In genomic region chr1:43259841-43260240, GRCm38 (mm10) we compare ENCODE assay signal across 16 mouse cellular contexts.
A peak's percentile ranks its signal among the peaks of the same experiment; 100 is the strongest.
DNase-seq lines count a peak whose midpoint lies in the region; ATAC-seq and TF ChIP-seq lines count a peak whose summit lies in the region.
"Had no signal": no experiment of that assay in that cellular context is flagged by ENCODE, and none has a peak within 500 bp of the region (broad histone marks: within the 10 kb centered on the region; RNA-seq: fewer than 3 reads in every experiment).

No protein-coding gene starts in this region.

- H3K36me3 ChIP-seq in kidney, embryonic 16.5 days (ENCODE audit: insufficient read depth, low read length) = no peaks in the 10 kb centered on the region
- no peaks in the 10 kb centered on the region for H3K36me3 ChIP-seq in heart, embryonic 11.5 days (ENCODE audit: control insufficient read depth, insufficient read depth, low read length)
- H3K36me3 ChIP-seq in intestine, postnatal 0 days (ENCODE audit: control insufficient read depth, insufficient read depth) = no peaks in the 10 kb centered on the region
- H3K36me3 ChIP-seq: embryonic facial prominence, embryonic 15.5 days; lung, embryonic 15.5 days; neural tube, embryonic 12.5 days had no signal

- no peak for ATAC-seq in kidney, embryonic 16.5 days (ENCODE audit: low FRiP score, low TSS enrichment)
- no peak; the same call in 1 of the 2 replicates for ATAC-seq in heart, embryonic 11.5 days (replicated peaks; ENCODE audit: insufficient number of reproducible peaks, low FRiP score, low TSS enrichment)
- ATAC-seq in intestine, postnatal 0 days = no peak
- ATAC-seq: activated CD4-positive, CD25-positive, alpha-beta regulatory T cell, adult 4 months had no signal

- no peak overlapping the region for H3K4me3 ChIP-seq in kidney, embryonic 16.5 days (ENCODE audit: low read length)
- H3K4me3 ChIP-seq in heart, embryonic 11.5 days (ENCODE audit: low read depth, low read length) = no peak overlapping the region
- H3K4me3 ChIP-seq in intestine, postnatal 0 days (ENCODE audit: low read depth, low read length) = no peak overlapping the region
- H3K4me3 ChIP-seq: embryonic facial prominence, embryonic 15.5 days; lung, embryonic 15.5 days; neural tube, embryonic 12.5 days had no signal

- no peak overlapping the region for H3K4me2 ChIP-seq in kidney, embryonic 16.5 days (replicated peaks; ENCODE audit: low read depth, low read length)
- no peak overlapping the region for H3K4me2 ChIP-seq in heart, embryonic 11.5 days
- no peak overlapping the region for H3K4me2 ChIP-seq in intestine, postnatal 0 days (replicated peaks; ENCODE audit: low read depth)
- H3K4me2 ChIP-seq: embryonic facial prominence, embryonic 15.5 days; lung, embryonic 15.5 days; midbrain, embryonic 11.5 days; neural tube, embryonic 12.5 days had no signal

- no peak overlapping the region for H3K27ac ChIP-seq in kidney, embryonic 16.5 days (ENCODE audit: low read length)
- H3K27ac ChIP-seq in heart, embryonic 11.5 days (ENCODE audit: low read depth, low read length) = peak overlapping the region; percentile 37; the same call in 1 of the 2 replicates
- no peak overlapping the region for H3K27ac ChIP-seq in intestine, postnatal 0 days (ENCODE audit: low read depth, low read length)
- H3K27ac ChIP-seq: embryonic facial prominence, embryonic 15.5 days; kidney, postnatal 0 days; lung, embryonic 15.5 days; neural tube, embryonic 12.5 days had no signal

- WGBS in kidney, embryonic 16.5 days = 62% methylated on average over 1 of the region's 1 CpGs
- WGBS in heart, embryonic 11.5 days (ENCODE audit: insufficient replicate concordance) = 30% methylated on average over 1 of the region's 1 CpGs
- 83% methylated on average over 1 of the region's 1 CpGs for WGBS in intestine, postnatal 0 days

- no peaks in the 10 kb centered on the region for H3K4me1 ChIP-seq in kidney, embryonic 16.5 days (ENCODE audit: insufficient read depth, low read length)
- H3K4me1 ChIP-seq in heart, embryonic 11.5 days (ENCODE audit: control insufficient read depth, insufficient read depth, low read length) = peaks cover 22% of the 10 kb centered on the region
- H3K4me1 ChIP-seq in intestine, postnatal 0 days (replicated peaks; ENCODE audit: control insufficient read depth, insufficient read depth, low read length) = no peaks in the 10 kb centered on the region
- H3K4me1 ChIP-seq: embryonic facial prominence, embryonic 15.5 days; lung, embryonic 15.5 days; neural tube, embryonic 12.5 days had no signal

- no peak overlapping the region for H3K9ac ChIP-seq in kidney, embryonic 16.5 days (replicated peaks; ENCODE audit: low read length)
- H3K9ac ChIP-seq in heart, embryonic 11.5 days (ENCODE audit: low read depth, low read length) = no peak overlapping the region
- no peak overlapping the region for H3K9ac ChIP-seq in intestine, postnatal 0 days (ENCODE audit: low read depth, low read length)
- H3K9ac ChIP-seq: embryonic facial prominence, embryonic 15.5 days; lung, embryonic 15.5 days; neural tube, embryonic 12.5 days had no signal

- no peaks in the 10 kb centered on the region for H3K9me3 ChIP-seq in kidney, embryonic 16.5 days (ENCODE audit: low read length)
- no peaks in the 10 kb centered on the region for H3K9me3 ChIP-seq in heart, embryonic 11.5 days (replicated peaks; ENCODE audit: control insufficient read depth, low read length)
- H3K9me3 ChIP-seq in intestine, postnatal 0 days (ENCODE audit: control insufficient read depth) = no peaks in the 10 kb centered on the region
- H3K9me3 ChIP-seq: embryonic facial prominence, embryonic 15.5 days; lung, embryonic 15.5 days; neural tube, embryonic 12.5 days had no signal

- no peak for TF ChIP-seq CTCF in intestine, postnatal 0 days (IDR thresholded peaks at IDR 0.05; ENCODE audit: low read depth)

- peak; percentile 25 to 46 for DNase-seq in kidney, adult 8-10 months
- peak; percentile 90 for DNase-seq in gastrocnemius, adult 18-20 months (ENCODE audit: low spot score)
- DNase-seq in kidney, postnatal 25 days = peak; percentile 23 to 67
- DNase-seq in right cerebral cortex, postnatal 25 days = no peak
- no peak for DNase-seq in thymus, adult 18-20 months
- DNase-seq: cerebellum, adult 11 months; right cerebral cortex, postnatal 14 days had no signal

- no peaks in the 10 kb centered on the region for H3K27me3 ChIP-seq in kidney, embryonic 16.5 days (ENCODE audit: insufficient read depth, low read length)
- no peaks in the 10 kb centered on the region for H3K27me3 ChIP-seq in heart, embryonic 11.5 days (ENCODE audit: control insufficient read depth, insufficient read depth, low read length)
- no peaks in the 10 kb centered on the region for H3K27me3 ChIP-seq in intestine, postnatal 0 days (replicated peaks; ENCODE audit: control insufficient read depth, insufficient read depth, low read length)
- H3K27me3 ChIP-seq: embryonic facial prominence, embryonic 15.5 days; lung, embryonic 15.5 days; neural tube, embryonic 12.5 days had no signal

Comparison
In these comparisons a context has a peak if more than half of its experiments do, and no peak if none do; other contexts are left out.
1. DNase-seq: peak in kidney, adult 8-10 months (2 of 2), gastrocnemius, adult 18-20 months (single experiment) and kidney, postnatal 25 days (2 of 2); none in right cerebral cortex, postnatal 25 days (single experiment) and thymus, adult 18-20 months (0 of 2).